Mouse (Mus musculus) lung, adult 2 months (tissue): ENCODE measurements around the gene Scn8a.

Source experiments
- CTCF ChIP-seq: fragments of 200-500 bp; IDR thresholded peaks from 2 replicates; pipeline ENCODE4 v1.5.1; 2011; ENCODE audit warnings: mild to moderate bottlenecking, low read length, control low read depth; ENCODE audit not compliant: insufficient read depth
- POLR2A ChIP-seq: fragments of 200-500 bp; IDR thresholded peaks from 2 replicates; pipeline ENCODE4 v1.6.1; 2011; ENCODE audit warnings: low read depth, mild to moderate bottlenecking, control low read depth, low read length, borderline replicate concordance; ENCODE audit errors: extremely low read depth

DNA sequence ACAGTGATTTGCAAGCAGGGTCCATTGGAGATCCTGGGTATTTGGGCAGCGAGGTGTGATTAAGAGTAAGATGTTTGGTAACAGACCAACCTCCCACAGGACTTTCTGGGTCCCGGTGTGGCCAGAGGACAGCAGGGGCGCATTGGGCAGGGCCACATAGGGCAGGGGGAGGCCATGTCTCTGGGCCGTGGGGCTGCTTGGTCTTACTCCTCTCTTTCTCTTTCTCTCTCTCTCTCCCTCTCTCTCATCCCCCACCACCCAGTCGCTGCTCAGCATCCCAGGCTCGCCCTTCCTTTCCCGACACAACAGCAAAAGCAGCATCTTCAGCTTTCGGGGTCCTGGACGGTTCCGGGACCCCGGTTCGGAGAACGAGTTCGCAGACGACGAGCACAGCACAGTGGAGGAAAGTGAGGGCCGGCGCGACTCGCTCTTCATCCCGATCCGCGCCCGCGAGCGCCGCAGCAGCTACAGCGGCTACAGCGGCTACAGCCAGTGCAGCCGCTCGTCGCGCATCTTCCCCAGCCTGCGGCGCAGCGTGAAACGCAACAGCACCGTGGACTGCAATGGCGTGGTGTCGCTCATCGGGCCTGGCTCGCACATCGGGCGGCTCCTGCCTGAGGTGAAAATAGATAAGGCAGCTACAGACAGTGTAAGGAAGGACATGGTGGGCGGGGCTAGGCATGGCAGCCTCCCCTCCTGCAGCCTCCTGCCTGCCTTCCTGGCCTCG lies 113.9 kb downstream of the Scn8a start:
- TF ChIP-seq POLR2A (no peak), CTCF (no peak)
